Mouse (Mus musculus): Measurements from ENCODE around the gene Ndufv2. TPM values are rescaled to one million over a fixed set of nuclear protein-coding genes. Genes with fewer than 3 reads are reported as not detected.

Ndufv2 gene
- polyA plus RNA-seq (2012; fragmentation: generic; extraction: Trizol): 175 TPM

- peak within 1 kb of the TSS; percentile 38 for H3ac ChIP-seq (ENCODE audit: control insufficient read depth, insufficient read length)
- TF ChIP-seq POLR2A (IDR thresholded peaks at IDR 0.05; ENCODE audit: insufficient read length, low read depth): peak; percentile 95
- peak; percentile 82 for TF ChIP-seq SRF (IDR thresholded peaks at IDR 0.05; ENCODE audit: control insufficient read depth, insufficient read length, low read depth)
- TF ChIP-seq POLR2AphosphoS2 (IDR thresholded peaks at IDR 0.05; ENCODE audit: insufficient read length, low read depth): peak; percentile 78
- TF ChIP-seq USF1 (IDR thresholded peaks at IDR 0.05; ENCODE audit: low read depth): no peak
- H3K36me3 ChIP-seq (ENCODE audit: control insufficient read depth, insufficient read depth): no peaks in the 10 kb centered on the region
- H3K4me2 ChIP-seq (ENCODE audit: low read depth): peak within 1 kb of the TSS; percentile 99
- peak within 1 kb of the TSS; percentile 77 for H3K4me3 ChIP-seq
- no peaks in the 10 kb centered on the region for H3K27me3 ChIP-seq (ENCODE audit: control insufficient read depth, insufficient read depth, insufficient read length)
- H3K79me2 ChIP-seq (ENCODE audit: control insufficient read depth, insufficient read depth): peaks cover 44% of the 10 kb centered on the region
Observed at GRCm38 (mm10) chr17:66101380-66102330, at the start of gene Ndufv2. Gene Ndufv2, minus strand, starts transcription at chr17:66101559.

GRCm38 (mm10) chr17:66131212-66131611 is 29.9 kb upstream of the Ndufv2 start:
- Histone ChIP-seq H3ac (ENCODE audit: control insufficient read depth, insufficient read length) (no peak overlapping the region), H3K79me2 (ENCODE audit: control insufficient read depth, insufficient read depth) (no peaks in the 10 kb centered on the region), H3K4me2 (ENCODE audit: low read depth) (no peak overlapping the region), H3K36me3 (ENCODE audit: control insufficient read depth, insufficient read depth) (peaks cover 23% of the 10 kb centered on the region), H3K27me3 (ENCODE audit: control insufficient read depth, insufficient read depth, insufficient read length) (no peaks in the 10 kb centered on the region), H3K4me3 (no peak overlapping the region)
- TF ChIP-seq MYOD1 (IDR thresholded peaks at IDR 0.05; ENCODE audit: control insufficient read depth in 1 of 3, insufficient read length in 2 of 3, low read depth in 2 of 3) (no peak), MAX (IDR thresholded peaks at IDR 0.05; ENCODE audit: low read depth) (no peak), REST (IDR thresholded peaks at IDR 0.05; ENCODE audit: insufficient read depth, insufficient read length) (no peak), POLR2AphosphoS2 (IDR thresholded peaks at IDR 0.05; ENCODE audit: insufficient read length, low read depth) (no peak), E2F4 (IDR thresholded peaks at IDR 0.05; ENCODE audit: insufficient read depth) (no peak), TCF12 (IDR thresholded peaks at IDR 0.05; ENCODE audit: insufficient read depth, poor library complexity, severe bottlenecking) (no peak), SRF (IDR thresholded peaks at IDR 0.05; ENCODE audit: control insufficient read depth, insufficient read length, low read depth) (no peak), TCF3 (IDR thresholded peaks at IDR 0.05; ENCODE audit: insufficient read length, low read depth) (no peak), MYOG (IDR thresholded peaks at IDR 0.05; ENCODE audit: control insufficient read depth in 1 of 3, insufficient read depth in 1 of 3, insufficient read length in 2 of 3, low read depth in 2 of 3) (no peak), CEBPB (IDR thresholded peaks at IDR 0.05; ENCODE audit: insufficient read depth, poor library complexity, severe bottlenecking) (no peak), POLR2A (IDR thresholded peaks at IDR 0.05; ENCODE audit: insufficient read length, low read depth) (no peak), USF1 (IDR thresholded peaks at IDR 0.05; ENCODE audit: low read depth) (no peak)

DNA sequence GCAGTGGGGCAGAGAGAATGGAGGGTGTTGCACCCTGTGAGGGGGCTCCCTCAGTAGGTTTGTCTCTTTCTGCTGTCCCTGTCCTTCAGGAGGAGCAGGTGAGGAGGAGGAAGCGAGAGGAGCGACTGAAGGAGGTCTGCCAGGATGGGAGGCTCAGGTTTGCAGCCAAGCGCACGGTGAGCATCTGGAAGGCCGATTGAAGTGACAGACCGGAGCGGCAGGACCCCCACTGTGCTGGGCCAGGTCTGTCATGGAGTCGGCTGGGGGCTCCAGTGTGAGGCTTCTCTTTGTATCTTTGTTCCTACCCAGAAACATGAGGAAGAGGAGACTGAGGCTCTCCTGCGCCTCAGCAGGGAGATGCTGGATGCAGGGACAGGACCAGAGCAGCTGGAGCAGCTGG is 29.0 kb upstream of the Ndufv2 start:
- no peak for TF ChIP-seq SRF (IDR thresholded peaks at IDR 0.05; ENCODE audit: control insufficient read depth, insufficient read length, low read depth)
- TF ChIP-seq MYOD1 (IDR thresholded peaks at IDR 0.05; ENCODE audit: control insufficient read depth in 1 of 3, insufficient read length in 2 of 3, low read depth in 2 of 3): no peak
- TF ChIP-seq MYOG (IDR thresholded peaks at IDR 0.05; ENCODE audit: control insufficient read depth in 1 of 3, insufficient read depth in 1 of 3, insufficient read length in 2 of 3, low read depth in 2 of 3): no peak
- TF ChIP-seq MAX (IDR thresholded peaks at IDR 0.05; ENCODE audit: low read depth): no peak
- no peak for TF ChIP-seq TCF12 (IDR thresholded peaks at IDR 0.05; ENCODE audit: insufficient read depth, poor library complexity, severe bottlenecking)
- no peak for TF ChIP-seq CEBPB (IDR thresholded peaks at IDR 0.05; ENCODE audit: insufficient read depth, poor library complexity, severe bottlenecking)
- TF ChIP-seq POLR2A (IDR thresholded peaks at IDR 0.05; ENCODE audit: insufficient read length, low read depth): no peak
- TF ChIP-seq TCF3 (IDR thresholded peaks at IDR 0.05; ENCODE audit: insufficient read length, low read depth): no peak
- TF ChIP-seq USF1 (IDR thresholded peaks at IDR 0.05; ENCODE audit: low read depth): no peak
- no peak for TF ChIP-seq E2F4 (IDR thresholded peaks at IDR 0.05; ENCODE audit: insufficient read depth)
- TF ChIP-seq REST (IDR thresholded peaks at IDR 0.05; ENCODE audit: insufficient read depth, insufficient read length): no peak
- TF ChIP-seq POLR2AphosphoS2 (IDR thresholded peaks at IDR 0.05; ENCODE audit: insufficient read length, low read depth): no peak
- Histone ChIP-seq H3K79me2 (ENCODE audit: control insufficient read depth, insufficient read depth) (peaks cover 2% of the 10 kb centered on the region), H3K4me2 (ENCODE audit: low read depth) (no peak overlapping the region), H3ac (ENCODE audit: control insufficient read depth, insufficient read length) (no peak overlapping the region), H3K36me3 (ENCODE audit: control insufficient read depth, insufficient read depth) (peaks cover 23% of the 10 kb centered on the region), H3K27me3 (ENCODE audit: control insufficient read depth, insufficient read depth, insufficient read length) (no peaks in the 10 kb centered on the region), H3K4me3 (no peak overlapping the region)

GRCm38 (mm10) chr17:66125211-66125610 is 23.9 kb upstream of the Ndufv2 start:
- H3K4me2 ChIP-seq (ENCODE audit: low read depth): no peak overlapping the region
- no peak overlapping the region for H3K4me3 ChIP-seq
- H3K36me3 ChIP-seq (ENCODE audit: control insufficient read depth, insufficient read depth): peaks cover 14% of the 10 kb centered on the region

More at GRCm38 (mm10) chr17:66125211-66125610, 23.9 kb upstream of the Ndufv2 start:
- TF ChIP-seq SRF (IDR thresholded peaks at IDR 0.05; ENCODE audit: control insufficient read depth, insufficient read length, low read depth) (no peak), TCF3 (IDR thresholded peaks at IDR 0.05; ENCODE audit: insufficient read length, low read depth) (no peak), POLR2A (IDR thresholded peaks at IDR 0.05; ENCODE audit: insufficient read length, low read depth) (no peak), REST (IDR thresholded peaks at IDR 0.05; ENCODE audit: insufficient read depth, insufficient read length) (no peak), POLR2AphosphoS2 (IDR thresholded peaks at IDR 0.05; ENCODE audit: insufficient read length, low read depth) (no peak), MYOG (IDR thresholded peaks at IDR 0.05; ENCODE audit: control insufficient read depth in 1 of 3, insufficient read depth in 1 of 3, insufficient read length in 2 of 3, low read depth in 2 of 3) (no peak), MAX (IDR thresholded peaks at IDR 0.05; ENCODE audit: low read depth) (no peak), CEBPB (IDR thresholded peaks at IDR 0.05; ENCODE audit: insufficient read depth, poor library complexity, severe bottlenecking) (no peak), TCF12 (IDR thresholded peaks at IDR 0.05; ENCODE audit: insufficient read depth, poor library complexity, severe bottlenecking) (no peak), MYOD1 (IDR thresholded peaks at IDR 0.05; ENCODE audit: control insufficient read depth in 1 of 3, insufficient read length in 2 of 3, low read depth in 2 of 3) (no peak), E2F4 (IDR thresholded peaks at IDR 0.05; ENCODE audit: insufficient read depth) (no peak), USF1 (IDR thresholded peaks at IDR 0.05; ENCODE audit: low read depth) (no peak)
- Histone ChIP-seq H3ac (ENCODE audit: control insufficient read depth, insufficient read length) (no peak overlapping the region), H3K79me2 (ENCODE audit: control insufficient read depth, insufficient read depth) (peaks cover 16% of the 10 kb centered on the region), H3K27me3 (ENCODE audit: control insufficient read depth, insufficient read depth, insufficient read length) (no peaks in the 10 kb centered on the region)

All from myocyte (in vitro differentiated cells).